Mouse (Mus musculus) liver, postnatal 0 days (tissue): Measurements from ENCODE around the gene Ano3.

Source experiments
- CTCF ChIP-seq: sonication (generic); IDR thresholded peaks from 2 replicates; pipeline ENCODE4 v1.5.1; 2016; ENCODE audit warnings: antibody characterized with exemption, low read depth
- EP300 ChIP-seq: IDR thresholded peaks from 2 replicates; pipeline ENCODE4 v1.6.1; 2016; ENCODE audit warnings: antibody characterized with exemption, low read depth, mild to moderate bottlenecking

GRCm38 (mm10) chr2:110945171-110945570 is 5.6 kb downstream of the Ano3 start:
- no peak for TF ChIP-seq EP300
- TF ChIP-seq CTCF = no peak
